Mouse (Mus musculus): ENCODE measurements at regions not wholly inside any gene's neighbourhood (a gene's known extent, or its start where the extent isn't known, plus 50 kb on each side); places are given as distances from the start of the nearest gene placed in this dataset.
A peak's percentile ranks its signal among the peaks of the same experiment; 100 is the strongest.

DNA sequence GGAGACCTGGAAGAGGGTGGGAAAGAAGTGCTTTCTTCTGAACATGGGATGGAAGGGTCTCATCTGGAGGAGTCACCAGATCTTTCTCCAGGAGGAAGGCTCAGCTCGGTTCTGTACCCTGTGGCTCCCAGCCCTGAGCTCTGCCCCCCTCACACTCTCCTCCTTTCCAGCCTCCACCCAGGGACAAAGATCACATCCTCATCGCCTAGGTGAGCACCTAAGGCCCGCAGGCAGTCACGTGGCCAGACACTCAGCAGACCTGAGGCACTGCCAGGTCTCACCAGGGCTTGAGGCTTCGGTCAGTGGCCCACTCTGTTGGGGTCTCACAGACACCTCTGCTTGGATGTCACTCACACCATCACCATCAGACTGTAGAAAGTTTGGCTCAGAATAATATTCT lies 200.0 kb downstream of the Ptpru start:
- no peak for ATAC-seq (replicated peaks; ENCODE audit: low read depth, poor library complexity, severe bottlenecking)

DNA sequence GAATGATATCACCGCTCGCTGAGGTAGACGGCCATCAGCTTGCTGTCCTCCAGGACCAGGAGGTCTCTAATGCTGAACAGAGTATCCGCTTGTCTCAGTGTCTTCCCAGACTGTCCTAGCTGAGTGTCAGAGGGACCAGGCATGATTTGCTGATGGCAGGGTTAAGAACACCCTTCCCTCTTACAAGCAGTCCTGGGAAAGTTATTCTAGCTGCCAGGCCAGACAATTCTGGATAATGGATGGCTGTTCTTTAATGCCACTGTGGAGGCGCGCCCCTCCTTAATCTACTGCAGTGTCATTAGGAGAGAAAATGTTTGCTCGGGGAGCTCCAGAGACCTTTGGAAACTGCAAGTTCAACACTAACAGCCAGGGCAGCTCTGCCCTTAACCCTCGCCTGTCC lies 182.1 kb downstream of the Ptpru start:
- ATAC-seq (replicated peaks; ENCODE audit: low read depth, poor library complexity, severe bottlenecking), result no peak

DNA sequence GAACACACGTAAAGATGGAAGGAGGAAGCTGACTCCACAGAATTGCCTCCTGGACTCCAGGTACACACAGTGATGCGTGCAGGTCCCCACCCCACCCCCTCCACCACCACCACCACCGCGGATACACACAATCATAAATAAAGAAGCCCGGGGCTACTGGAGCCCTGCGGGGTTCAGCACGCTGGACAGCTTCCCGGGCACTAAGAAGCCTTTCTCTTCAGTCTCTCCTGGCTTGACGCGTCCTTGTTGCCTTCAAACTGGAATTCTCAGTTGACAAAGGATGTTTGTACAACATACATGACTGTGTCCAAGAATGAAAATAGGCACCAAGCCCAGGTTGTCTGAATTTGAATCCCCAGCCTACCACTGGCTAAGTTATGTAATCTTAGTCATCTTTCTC lies 180.2 kb downstream of the Ptpru start:
- no peak for ATAC-seq (replicated peaks; ENCODE audit: low read depth, poor library complexity, severe bottlenecking)

DNA sequence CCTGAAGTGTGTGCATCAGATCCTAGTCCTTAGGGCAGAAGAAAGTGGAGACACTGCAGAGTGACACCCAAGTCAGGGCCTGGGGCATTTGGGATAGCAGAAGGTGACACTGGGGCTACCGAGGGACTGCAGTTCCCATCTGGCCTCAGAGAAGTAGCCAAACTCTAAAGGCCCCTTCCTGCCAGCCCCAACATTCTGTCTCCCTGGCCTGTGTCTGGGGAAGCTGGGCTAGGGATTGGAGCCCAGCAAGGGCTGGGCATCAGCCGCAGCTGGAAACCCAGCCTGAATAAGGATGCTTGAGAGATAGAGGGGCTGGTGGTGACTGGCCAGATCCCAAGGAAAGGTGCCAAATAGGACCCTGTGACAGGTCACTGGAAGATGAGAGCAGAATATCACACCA lies 177.2 kb downstream of the Ptpru start:
- ATAC-seq (replicated peaks; ENCODE audit: low read depth, poor library complexity, severe bottlenecking), result no peak

DNA sequence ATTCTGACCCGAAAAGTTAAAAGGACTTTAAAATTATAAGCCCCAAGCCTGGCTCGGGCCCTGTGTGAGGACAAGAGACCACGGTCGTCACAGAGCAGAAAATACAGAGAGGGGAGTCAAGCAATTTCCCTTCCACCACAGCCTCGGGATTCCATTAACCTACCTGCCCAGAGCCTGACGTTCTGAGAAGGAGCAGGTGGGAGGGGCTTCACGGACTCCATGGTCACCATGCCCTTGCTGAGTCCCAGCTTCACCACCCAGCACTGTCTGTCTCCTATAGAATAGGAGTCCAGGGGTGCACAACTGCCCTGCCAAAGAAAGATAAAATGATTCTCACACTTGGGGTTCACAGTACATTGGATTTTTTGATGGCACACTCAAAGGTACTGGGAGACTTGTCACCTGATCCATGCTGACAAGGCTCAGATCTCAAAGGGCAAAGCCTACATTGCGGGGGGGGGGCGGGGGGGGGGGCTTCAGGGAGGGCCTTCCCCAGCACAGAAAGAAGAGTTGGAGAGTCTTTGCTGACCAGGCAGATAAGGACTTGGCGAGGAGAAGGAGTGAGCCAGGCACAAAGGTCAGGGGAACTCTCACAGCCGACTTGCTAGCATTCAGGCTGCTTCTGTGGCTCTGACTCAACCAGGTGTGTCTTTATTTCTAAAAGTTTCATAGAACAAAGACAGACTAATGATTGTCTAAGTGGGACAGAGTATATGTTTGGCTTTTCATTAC lies 166.1 kb downstream of the Ptpru start:
- no peak for ATAC-seq (replicated peaks; ENCODE audit: low read depth, poor library complexity, severe bottlenecking)

DNA sequence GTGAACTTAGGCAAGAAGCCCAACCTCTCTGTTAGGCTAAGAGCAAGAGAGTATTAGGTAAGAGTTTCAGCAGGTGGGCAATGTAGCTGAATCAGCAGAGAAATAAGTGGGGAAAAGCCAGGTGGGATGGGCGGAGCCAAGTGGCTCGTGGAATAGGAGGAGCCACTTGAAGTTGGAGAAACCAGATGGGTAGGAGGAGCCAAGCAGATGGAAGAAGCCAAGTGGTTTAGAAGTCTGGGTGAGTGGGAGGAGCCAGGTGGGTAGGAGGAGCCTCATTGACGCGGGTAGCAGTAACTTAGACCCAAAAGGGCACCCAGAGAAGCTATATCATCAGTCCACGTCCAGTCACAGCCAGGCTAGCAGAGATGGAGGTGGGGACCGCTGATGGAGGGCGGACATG lies 160.1 kb downstream of the Ptpru start:
- no peak for ATAC-seq (replicated peaks; ENCODE audit: low read depth, poor library complexity, severe bottlenecking)

DNA sequence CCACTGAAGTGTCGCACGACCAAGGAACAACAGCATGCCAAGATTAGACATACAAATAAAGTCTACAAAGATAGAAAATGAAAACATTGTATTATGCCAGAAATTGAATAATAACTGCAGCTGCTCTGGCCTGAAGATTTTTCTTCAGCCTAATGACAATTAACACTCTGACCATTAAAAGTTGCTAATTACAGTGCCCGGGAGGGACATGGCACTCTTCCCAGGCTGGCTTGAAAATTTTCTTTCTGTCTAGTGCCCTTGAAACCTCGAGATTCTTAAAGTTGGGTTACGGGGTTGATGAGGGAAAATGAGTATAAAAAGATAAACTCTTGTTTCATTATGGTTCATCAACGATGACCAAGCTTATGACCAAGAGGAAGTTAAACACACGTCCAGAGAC lies 154.9 kb downstream of the Ptpru start:
- no peak for ATAC-seq (replicated peaks; ENCODE audit: low read depth, poor library complexity, severe bottlenecking)

DNA sequence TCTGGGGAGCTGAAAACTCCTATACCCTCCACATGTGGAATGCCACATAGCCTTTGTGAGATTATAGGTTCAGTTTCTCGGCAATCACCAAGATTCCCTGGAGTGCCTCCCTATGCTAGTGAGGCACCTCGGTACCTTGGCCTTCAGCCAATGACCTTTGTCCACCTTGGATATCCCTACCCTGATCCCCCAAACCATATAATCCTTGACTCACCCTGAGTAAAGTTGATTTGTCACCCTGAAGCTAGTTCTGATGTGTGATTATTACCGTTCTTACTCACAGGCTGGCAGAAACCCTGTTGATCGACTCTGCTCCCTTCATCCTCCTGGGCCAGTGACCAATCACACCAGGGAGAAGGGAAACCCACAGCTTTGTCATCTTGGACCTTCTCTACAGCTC lies 152.5 kb downstream of the Ptpru start:
- ATAC-seq (replicated peaks; ENCODE audit: low read depth, poor library complexity, severe bottlenecking), result no peak

DNA sequence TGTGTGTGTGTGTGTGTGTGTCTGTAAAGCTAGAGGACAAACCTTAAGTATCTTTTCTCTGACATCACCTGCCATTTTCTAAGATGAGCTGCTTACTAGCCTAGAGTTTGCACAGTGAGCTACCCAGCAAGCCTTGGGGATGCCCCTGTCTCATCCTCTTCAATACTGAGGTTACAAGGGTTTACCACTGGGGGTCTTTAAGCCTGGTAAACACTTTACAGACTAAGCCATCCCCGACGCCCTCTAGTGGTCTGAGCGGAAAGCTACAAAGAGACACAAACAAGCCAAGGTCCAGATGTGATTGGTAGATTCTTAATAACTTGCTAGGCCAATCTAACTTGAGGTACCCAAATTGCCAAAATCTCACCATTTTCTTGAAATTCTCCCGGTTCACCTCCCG lies 143.9 kb downstream of the Ptpru start:
- ATAC-seq (replicated peaks; ENCODE audit: low read depth, poor library complexity, severe bottlenecking), result peak; percentile 50; the same call in 1 of the 2 replicates

DNA sequence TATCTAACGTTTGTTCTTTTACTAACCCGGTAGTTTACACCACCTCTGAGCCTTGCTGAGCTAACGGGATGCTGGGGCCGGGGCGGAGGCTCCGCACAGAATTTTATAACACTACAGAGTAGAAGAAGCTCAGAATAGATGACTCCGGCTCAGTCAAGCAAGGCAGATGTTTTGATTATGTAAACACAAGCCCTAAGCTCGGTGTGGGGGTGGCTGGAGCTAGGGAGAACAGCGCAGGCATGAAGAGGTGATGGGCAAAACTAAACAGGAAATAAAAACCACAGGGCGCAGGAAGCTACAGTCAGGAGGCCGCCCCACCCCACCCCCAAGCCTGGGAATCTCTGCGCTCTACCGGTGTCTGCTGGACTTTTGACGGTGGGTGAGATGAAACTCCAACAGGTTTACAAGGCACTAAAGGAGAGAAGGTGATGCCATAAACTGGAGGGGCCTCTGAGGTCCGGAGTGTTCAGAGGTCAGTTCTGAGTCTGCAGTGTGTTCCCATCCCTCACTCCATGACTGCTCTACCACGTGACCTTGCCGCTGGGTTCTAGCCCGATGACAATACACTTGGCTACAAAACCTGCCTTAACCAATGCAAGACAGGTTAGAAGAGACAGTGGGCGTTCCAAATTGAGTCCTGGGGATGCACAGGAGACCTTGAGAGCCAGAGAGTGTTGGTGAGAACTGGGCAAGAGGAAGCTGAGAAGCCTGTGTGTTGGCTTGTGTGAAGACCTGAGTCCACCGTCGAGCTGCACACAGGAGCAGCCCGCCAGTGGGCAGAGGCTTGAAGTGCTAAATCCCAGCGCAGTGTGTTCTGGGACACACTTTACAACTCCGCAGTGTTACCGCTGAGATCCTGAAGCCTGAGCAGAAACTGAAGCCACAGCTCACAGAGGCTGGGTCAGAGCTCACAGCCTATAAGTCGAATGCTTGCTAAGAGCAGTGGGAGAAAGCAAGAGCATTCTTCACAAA lies 141.9 kb downstream of the Ptpru start:
- ATAC-seq (replicated peaks; ENCODE audit: low read depth, poor library complexity, severe bottlenecking), result no peak

Data from common myeloid progenitor, adult 5-6 weeks (primary cell).